Mouse (Mus musculus) erythroblast, embryonic 14.5 days (primary cell): ENCODE data around the gene Synpo2.

Experiments
- GATA1 ChIP-seq: IDR thresholded peaks from 2 replicates; pipeline ENCODE4 v1.6.1; 2012; ENCODE audit warnings: low read length, inconsistent platforms, mixed read lengths
- TAL1 ChIP-seq: IDR thresholded peaks from 3 replicates; pipeline ENCODE4 v1.6.1; 2012; ENCODE audit warnings: low read length, inconsistent platforms, mixed read lengths

DNA sequence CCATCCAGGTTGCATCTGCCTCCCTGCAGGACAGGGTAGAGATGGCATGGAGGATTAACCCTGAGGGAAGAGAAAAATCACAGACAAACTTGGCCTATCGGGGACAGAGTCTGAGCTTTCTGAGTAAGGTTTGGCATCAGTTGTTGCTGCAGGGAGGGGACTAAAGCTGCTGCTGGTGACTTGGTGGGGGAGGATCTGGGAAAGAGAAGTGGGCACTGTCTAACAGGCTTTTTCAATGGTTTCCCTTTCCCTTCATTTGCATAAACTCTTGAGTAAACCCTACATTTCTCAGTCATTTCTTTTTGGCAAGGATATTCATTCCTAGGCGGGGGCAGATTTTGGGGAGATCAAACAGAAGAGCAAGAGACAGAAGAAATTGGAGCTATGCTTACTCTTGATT, 174.0 kb downstream of the Synpo2 start:
- TF ChIP-seq TAL1 (no peak), GATA1 (no peak)
